Mouse (Mus musculus) cerebellum, adult 2 months (tissue): ENCODE measurements around the gene Ercc6.

ENCODE experiments used
- CTCF ChIP-seq: fragments of 200-500 bp; IDR thresholded peaks from 2 replicates; pipeline ENCODE4 v1.5.1; 2011; ENCODE audit warnings: low read depth, mild to moderate bottlenecking, control low read depth, low read length, moderate library complexity, borderline replicate concordance; ENCODE audit not compliant: insufficient read depth
- POLR2A ChIP-seq: fragments of 200-500 bp; IDR thresholded peaks from 2 replicates; pipeline ENCODE4 v1.6.1; 2011; ENCODE audit warnings: low read length, control low read depth, borderline replicate concordance; ENCODE audit not compliant: insufficient read depth

GRCm38 (mm10) chr14:32572519-32572918 is 59.2 kb downstream of the Ercc6 start:
- TF ChIP-seq CTCF (peak; percentile 26; the same call in 1 of the 2 replicates), POLR2A (no peak)
